Mouse (Mus musculus) NIH3T3 (cell line): Measurements from ENCODE around the gene Espn.
A peak's percentile ranks its signal among the peaks of the same experiment; 100 is the strongest.

Source experiments
- DNase-seq: peaks from one replicate; pipeline ENCODE4 v3.0.0-alpha.2; 2012; ENCODE audit warnings: low read depth

Espn gene

GRCm38 (mm10) chr4:152146033-152146827 is 5.9 kb downstream of the Espn start:
- no peak for DNase-seq

- DNase-seq, result no peak
Observed at GRCm38 (mm10) chr4:152145473-152145872, 6.7 kb downstream of the Espn start.

- no peak for DNase-seq
Observed at GRCm38 (mm10) chr4:152143632-152144031, 8.5 kb downstream of the Espn start.

- DNase-seq, result no peak
Observed at GRCm38 (mm10) chr4:152141521-152142135, 10.5 kb downstream of the Espn start.

GRCm38 (mm10) chr4:152140441-152140840 is 11.7 kb downstream of the Espn start:
- DNase-seq, result peak; percentile 64

- peak; percentile 74 for DNase-seq
Observed at GRCm38 (mm10) chr4:152138497-152139260, 13.5 kb downstream of the Espn start.

GRCm38 (mm10) chr4:152136876-152137250 is 15.3 kb downstream of the Espn start:
- DNase-seq, result no peak

- peak; percentile 68 for DNase-seq
Observed at GRCm38 (mm10) chr4:152136112-152136875, 15.9 kb downstream of the Espn start.

GRCm38 (mm10) chr4:152135363-152135762 is 16.8 kb downstream of the Espn start:
- DNase-seq, result no peak

- peak; percentile 47 for DNase-seq
Observed at GRCm38 (mm10) chr4:152134507-152134906, 17.7 kb downstream of the Espn start.

- no peak for DNase-seq
Observed at GRCm38 (mm10) chr4:152133213-152133612, 19.0 kb downstream of the Espn start.

- no peak for DNase-seq
Observed at GRCm38 (mm10) chr4:152132772-152133169, 19.4 kb downstream of the Espn start.

GRCm38 (mm10) chr4:152131809-152132771 is 20.1 kb downstream of the Espn start:
- DNase-seq, result no peak

GRCm38 (mm10) chr4:152130771-152131653 is 21.2 kb downstream of the Espn start:
- no peak for DNase-seq

- DNase-seq, result no peak
Observed at GRCm38 (mm10) chr4:152129395-152129930, 22.7 kb downstream of the Espn start.

- no peak for DNase-seq
Observed at GRCm38 (mm10) chr4:152128784-152129183, 23.4 kb downstream of the Espn start.

- no peak for DNase-seq
Observed at GRCm38 (mm10) chr4:152127884-152128283, 24.3 kb downstream of the Espn start.

- DNase-seq, result no peak
Observed at GRCm38 (mm10) chr4:152126026-152126920, 25.9 kb downstream of the Espn start.
